Mouse (Mus musculus) left cerebral cortex, postnatal 4 days (tissue): ENCODE measurements around the gene Lhfp. TPM values are rescaled to one million over a fixed set of nuclear protein-coding genes. Genes with fewer than 3 reads are reported as not detected.
A peak's percentile ranks its signal among the peaks of the same experiment; 100 is the strongest.

Source experiments
- DNase-seq: peaks from one replicate; pipeline ENCODE4 v3.0.0-alpha.2; 2022
- intact Hi-C: fragments of 180-260 bp; cut with DNase I; formaldehyde crosslinking; loops from one replicate; pipeline ENCODE4 v1.15.1; 2025
- total RNA-seq, 2 experiments: library from RNA; stranded (reverse); gene quantifications; 2 replicates each; pipeline ENCODE4 v1.2.3; 2021

Lhfp gene
- total RNA-seq, 2 experiments from 2014 or later = 50.3 to 56.9 TPM

DNA sequence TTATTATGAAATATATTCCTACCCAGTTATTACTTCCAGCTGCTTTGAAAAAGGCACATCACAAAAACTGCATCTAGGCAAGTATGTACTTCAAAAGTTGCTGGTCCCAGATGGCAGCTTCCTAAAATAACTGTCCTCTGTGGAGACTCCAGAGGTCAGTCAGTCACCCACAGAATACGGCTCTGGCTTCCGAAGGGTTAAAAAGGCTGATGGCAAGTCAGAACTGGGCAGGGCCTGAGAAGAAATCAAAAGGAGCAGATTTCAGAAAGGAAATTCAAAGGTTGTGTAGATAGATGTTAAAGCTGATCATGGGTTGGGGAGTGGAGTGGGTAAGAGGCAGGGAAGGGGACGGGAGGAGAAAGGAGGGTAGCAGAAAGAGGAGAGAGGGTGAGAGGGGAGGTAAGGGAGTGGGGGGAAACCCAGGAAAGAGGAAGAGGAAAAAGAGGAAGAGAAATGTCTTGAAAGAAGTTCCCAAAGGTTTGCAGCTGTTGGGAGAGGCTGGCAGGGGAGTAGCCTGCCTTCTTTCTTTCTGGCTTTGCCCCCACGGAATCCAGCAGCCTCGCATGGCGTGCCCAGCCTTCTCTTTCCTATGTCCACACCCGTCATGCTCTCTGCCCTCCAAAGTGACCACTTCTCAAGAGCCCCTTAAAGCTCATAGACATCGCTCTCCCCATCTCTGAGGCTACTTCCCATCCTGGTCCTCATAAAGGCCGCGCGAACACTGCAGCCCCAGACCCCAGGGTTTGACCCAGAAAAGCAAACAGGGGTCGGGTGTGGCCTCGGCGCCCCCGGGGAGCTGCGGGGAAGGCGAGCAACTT lies 526 bp upstream of the Lhfp start:
- intact Hi-C loops = loop anchor here (10.0 kb wide), 2 partner anchors 184 to 284 kb away; no protein-coding TSS in a partner anchor
- no peak for DNase-seq

DNA sequence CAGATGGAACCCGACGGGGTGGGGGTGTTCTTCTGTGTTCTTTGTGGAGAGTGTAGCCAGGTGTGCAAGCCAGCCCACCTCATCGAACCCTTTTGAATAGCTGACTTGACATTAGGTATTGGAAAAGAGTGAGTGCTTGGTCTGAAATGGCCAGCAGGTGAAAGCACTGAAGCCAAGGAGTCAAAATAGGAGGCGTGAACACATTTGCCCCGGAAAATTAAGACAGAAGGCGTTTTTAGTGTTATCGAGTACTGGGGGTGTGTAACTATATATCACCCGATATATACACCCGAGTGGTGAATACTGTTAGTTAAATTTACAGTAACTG lies 876 bp downstream of the Lhfp start:
- intact Hi-C loops = loop anchor here (10.0 kb wide), 2 partner anchors 183 to 283 kb away; no protein-coding TSS in a partner anchor

DNA sequence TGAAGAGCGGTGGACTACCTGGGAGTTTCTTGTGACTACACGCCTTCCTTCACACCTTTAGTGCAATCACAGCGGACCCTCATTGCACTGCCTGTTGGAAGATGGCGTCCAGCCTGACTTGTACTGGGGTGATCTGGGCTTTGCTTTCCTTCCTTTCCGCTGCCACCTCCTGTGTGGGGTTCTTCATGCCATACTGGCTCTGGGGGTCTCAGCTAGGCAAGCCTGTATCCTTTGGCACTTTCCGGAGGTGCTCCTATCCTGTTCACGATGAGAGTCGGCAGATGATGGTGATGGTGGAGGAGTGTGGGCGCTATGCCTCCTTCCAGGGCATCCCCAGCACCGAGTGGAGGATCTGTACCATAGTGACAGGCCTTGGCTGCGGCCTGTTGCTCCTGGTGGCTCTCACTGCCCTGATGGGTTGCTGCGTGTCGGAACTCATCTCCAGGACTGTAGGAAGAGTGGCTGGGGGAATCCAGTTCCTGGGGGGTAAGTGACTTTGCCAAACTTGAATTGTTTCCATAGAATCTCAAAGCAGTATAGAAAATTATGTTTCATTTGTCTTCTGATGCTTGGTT lies 2.0 kb downstream of the Lhfp start:
- DNase-seq = no peak
- intact Hi-C loops = loop anchor here (10.0 kb wide), 2 partner anchors 182 to 282 kb away; no protein-coding TSS in a partner anchor

More for the DNA sequence above, 876 bp downstream of the Lhfp start:
- DNase-seq = no peak

DNA sequence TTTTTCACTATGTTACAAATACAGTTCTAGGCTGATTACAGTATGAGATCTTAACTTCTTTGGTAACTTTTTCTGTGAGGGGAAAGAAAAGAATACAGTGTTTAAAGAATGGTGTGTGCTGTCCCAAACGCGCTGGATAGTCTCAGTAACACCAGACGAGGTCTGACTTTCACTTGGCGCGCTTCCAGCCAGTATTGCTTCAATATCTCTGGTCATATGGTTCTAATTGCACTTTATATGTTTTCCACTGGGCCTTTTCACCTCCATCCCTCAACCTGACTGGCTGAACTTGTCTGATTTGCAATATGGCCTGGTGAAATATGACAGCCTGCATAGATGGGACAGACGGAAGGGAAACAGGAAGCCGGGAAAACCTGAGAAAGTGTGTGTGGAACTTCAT lies 2.9 kb downstream of the Lhfp start:
- peak; percentile 9 for DNase-seq
- intact Hi-C loops = loop anchor here (10.0 kb wide), 2 partner anchors 181 to 281 kb away; no protein-coding TSS in a partner anchor

DNA sequence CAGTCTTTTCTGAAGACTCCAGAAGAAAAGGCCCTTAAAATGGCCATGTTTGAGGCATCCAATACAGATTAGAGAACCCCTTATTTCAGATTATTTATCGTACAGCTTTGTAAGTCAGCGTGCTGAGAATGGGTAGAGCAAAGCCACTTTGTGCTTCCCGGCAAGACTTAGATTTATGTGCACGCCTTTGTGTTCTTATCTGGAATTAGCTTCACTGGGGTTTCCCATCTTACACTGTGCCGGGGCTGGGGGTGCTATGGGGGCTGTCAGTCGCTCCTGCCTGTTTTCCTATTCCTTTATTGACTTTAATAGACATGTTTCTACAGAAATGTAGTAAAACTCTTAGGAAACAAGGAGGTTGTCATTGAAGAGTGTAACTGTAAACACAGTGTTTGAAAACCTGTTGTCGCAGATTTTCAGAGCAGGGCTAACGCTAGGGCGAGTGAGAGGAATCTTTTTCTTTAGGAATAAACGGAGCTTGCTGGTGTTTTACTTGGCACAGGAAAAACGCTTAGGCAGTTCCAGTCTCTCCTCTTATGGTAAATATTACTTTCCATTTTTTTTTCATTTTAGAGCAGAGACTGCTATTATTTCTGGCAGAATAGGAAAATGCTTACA lies 3.5 kb downstream of the Lhfp start:
- no peak for DNase-seq
- intact Hi-C loops = loop anchor here (10.0 kb wide), 2 partner anchors 180 to 280 kb away; no protein-coding TSS in a partner anchor

DNA sequence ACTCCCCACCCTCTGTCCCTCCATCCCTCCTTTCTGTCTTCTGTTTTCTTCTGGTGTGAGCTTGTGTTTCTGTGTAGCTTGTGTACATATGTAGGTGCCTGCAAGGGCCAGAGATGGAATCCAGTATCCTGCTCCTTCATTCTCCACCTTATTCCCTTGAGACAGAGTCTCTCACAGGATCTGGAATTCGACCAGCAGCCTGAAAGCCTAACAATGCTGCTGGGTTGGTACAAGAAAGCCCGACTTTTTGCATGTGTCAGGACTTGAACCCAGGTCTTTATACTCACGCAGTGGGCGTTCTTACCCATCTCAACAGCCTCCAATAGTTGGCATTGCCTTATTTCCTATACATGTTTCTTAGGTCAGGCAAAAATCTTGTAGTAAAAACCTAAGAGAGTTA lies 4.4 kb downstream of the Lhfp start:
- DNase-seq = no peak
- intact Hi-C loops = loop anchor here (10.0 kb wide), 2 partner anchors 179 to 279 kb away; no protein-coding TSS in a partner anchor

DNA sequence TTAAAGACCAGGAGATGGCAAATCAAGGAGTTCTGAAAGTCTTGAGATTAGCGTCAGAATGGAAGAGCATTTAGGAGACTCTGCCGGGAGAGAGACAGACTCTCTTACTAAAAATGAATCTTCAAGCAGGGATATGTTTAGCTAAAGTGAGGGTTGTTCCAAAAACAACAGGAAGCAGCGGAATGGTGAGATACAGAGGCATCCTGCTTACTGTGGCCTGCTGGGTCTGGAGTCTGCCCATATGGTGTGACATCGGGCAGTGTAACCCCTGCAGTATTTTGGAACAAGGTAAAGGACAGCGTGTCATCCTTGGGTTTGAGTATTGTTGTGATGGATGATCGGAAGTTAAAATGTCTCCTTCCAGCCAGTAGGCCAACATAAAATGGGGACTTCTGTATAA lies 5.0 kb downstream of the Lhfp start:
- peak; percentile 18 for DNase-seq

DNA sequence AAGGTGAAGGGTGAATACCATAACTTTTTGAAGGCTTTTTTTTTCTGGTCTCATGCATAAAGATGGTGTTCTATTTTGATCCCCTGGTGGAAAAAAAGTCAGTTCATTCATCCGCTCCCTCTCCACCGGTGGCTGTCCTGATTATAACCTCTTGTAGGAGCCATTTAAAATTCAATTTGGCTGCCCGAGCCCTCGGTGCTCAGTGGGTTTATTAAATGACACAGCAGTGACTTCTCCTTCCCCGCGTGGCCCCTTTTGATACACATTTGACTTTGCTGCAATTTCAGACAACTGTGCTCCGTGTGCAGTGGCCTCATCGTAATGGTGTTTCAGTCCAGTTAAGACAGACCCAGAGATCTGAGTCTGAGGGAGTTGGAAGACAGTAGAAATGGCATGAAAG lies 11.1 kb downstream of the Lhfp start:
- intact Hi-C loops = no loop called here
- no peak for DNase-seq

More for the DNA sequence above, 5.0 kb downstream of the Lhfp start:
- intact Hi-C loops = loop anchor here (10.0 kb wide), 2 partner anchors 178 to 278 kb away; no protein-coding TSS in a partner anchor

DNA sequence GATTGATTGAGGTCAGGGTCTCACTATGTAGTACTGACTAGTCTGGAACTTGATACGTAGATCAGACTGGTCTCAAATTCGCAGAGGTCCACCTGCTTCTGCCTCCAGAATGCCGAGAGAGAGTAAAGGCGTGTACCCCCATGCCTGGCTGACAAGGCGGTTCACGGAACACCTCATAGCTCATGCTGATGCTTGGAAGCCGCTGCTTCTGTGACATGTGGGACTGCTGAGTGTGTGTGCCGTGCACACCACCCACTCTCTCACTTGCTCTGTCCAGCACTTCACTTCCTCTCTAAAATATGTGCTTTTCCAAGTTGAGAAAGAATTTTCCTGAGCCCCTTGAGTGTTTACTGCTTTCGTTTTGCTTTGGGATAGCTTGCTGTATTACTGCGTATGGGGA lies 15.1 kb downstream of the Lhfp start:
- no peak for DNase-seq
- intact Hi-C loops = no loop called here

DNA sequence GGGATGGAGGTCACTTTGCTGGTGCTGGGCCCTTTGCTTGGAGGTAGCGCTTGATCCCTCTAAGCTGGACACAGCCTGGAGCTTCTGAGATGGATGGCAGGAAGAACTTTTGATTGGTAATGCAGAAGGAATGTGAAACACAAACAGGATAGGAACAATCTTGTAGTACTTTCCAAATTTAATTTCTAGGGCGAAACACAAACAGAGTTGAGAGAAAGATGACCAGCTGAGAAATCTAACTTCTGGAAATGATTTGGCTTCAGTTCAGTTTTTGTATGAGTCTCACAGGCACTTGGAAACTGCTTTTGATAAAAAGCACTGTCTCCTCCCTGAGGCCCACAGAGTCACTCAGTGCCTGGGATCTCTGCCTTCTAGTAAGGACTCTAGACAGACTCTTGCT lies 18.6 kb downstream of the Lhfp start:
- no peak for DNase-seq
- intact Hi-C loops = no loop called here

DNA sequence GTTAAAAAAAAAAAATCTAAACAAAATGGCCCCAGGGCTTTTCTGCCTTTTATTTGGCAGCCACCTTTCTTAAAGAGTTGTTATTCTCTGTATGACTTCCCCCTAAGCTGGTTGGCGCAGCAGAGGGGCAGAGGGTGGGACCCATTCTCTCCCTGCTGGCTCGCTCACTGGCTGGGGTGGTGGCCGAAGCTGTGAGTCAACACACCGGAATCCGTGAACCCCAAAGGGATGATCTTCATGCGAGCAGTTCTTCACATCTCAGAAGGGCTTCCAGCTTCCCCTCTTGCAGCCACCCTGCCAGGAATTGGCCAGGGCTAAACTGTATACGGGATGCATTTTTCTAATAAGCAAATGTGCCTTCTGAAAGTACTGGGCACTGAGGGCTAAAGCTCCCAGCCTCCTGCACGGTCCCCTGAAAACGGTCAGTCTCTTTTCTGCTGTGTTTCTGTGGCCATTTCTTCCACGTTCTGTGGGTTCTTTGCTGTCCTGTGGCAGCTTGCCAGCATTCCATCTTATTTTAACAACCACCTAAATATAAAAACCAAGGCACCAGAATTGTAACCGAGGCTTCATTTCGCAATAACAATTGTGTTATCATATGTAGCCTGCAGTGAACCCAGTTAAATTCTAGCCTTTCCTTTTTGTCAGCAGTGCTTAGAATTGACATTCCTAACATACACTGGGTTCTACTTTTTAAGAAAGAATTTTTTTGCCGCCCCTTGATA lies 22.3 kb downstream of the Lhfp start:
- no peak for DNase-seq
- intact Hi-C loops = no loop called here

DNA sequence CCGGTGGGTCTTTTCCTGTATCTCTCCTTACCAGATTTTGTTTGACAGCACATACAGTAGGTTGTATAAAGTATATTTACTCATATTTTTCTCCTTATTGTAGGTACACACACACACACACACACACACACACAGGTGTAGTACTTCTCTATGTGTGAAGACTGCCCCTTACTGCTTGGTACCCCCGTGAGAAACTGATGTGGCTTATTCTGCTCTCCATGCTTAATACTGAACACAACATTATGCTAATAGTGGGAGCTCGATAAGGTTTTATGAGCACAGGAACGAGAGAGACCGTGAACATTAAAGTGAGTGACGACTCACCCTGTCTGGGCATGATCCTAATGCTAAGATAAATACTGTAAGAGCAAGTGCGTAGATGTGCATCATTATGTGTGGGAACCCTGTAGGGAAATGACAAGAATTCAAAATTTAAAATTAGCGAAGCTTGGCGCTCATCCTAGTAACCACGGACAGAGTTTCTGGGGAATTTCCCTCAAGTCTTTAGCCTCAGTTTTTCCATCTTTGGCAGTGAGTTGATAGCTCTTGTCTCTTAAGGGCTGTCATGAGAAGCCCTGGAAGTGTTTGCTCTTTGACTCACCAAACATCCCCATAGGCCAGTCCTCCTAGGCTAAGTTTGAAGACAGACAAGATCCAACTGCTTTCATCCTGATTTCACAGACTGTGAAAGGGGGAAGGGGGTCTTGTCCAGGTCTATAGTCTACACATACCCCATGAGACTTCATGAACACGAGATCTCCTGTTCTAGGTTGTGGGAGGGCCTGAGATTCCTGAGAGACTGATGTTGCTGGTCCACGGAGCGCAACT lies 24.2 kb downstream of the Lhfp start:
- intact Hi-C loops = no loop called here
- DNase-seq = no peak

DNA sequence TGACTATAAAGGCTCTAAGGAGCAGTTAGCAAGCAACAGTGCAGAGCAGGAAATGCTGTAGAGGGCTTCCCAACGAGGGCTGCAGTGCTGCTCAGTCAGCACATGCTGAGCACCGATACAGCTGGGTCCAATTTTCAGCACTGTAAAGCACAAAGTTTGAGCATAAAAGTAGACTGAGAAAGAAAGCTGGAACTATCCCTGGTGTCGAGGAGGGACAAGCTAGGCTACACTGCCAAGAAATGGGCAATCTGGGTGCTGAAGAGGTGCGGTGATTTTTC lies 24.7 kb downstream of the Lhfp start:
- DNase-seq = no peak
- intact Hi-C loops = no loop called here

DNA sequence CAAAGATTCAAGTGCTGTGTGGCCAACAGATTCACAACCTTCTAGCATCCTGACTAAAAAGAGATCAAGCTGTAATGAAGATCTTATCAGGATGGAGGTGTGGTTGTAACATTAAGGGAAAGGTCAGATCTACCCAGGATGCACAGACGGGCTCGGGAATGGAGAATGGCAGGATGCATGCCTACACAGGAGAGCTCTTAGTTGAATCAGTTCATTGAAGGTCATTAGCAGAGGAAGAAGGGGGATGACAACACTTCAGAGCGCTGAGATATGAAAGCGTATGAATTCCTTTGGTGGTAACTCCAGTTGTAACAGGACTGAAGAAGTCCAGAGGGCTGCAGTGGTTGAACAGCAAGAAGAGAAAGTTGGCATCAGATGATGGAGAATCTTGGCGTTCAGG lies 27.1 kb downstream of the Lhfp start:
- no peak for DNase-seq
- intact Hi-C loops = no loop called here

DNA sequence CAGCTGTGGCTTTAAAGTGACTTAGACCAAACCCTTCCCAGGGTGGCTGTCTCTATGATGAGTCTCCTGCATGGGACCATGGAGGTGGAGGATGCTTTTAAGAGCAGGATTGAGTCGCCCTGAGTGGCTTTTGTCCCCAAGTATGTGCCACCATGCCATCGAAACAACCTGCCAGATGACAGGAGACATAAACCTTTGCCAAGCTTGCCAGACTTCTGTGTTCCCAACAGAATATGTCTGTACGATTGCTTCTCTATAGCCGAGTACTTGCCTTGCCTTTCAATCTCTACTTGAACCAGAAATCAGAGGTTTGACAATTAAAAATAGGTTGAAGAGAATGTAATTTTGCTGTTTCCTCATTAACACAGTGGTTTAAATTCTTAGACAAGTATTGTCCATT lies 32.9 kb downstream of the Lhfp start:
- intact Hi-C loops = no loop called here
- DNase-seq = no peak

DNA sequence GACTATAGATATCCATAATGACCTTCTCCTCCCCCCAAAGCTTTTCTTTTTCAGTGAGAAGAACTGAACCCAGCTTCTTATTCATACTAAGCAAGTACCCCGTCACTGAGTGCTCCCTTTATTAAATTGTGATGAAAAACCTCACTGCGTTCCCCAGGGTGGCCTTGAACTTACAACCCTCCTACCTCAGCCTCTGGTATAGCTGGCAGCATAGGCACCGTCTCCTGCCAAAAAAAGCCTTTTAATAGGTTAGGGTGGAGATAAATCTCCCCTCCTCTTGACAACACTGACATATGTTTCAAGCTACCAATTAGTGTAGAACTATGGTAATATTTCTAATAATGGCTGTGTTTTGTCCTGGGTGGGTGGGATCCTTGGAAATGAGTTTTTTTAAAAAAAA lies 33.4 kb downstream of the Lhfp start:
- no peak for DNase-seq
- intact Hi-C loops = no loop called here

DNA sequence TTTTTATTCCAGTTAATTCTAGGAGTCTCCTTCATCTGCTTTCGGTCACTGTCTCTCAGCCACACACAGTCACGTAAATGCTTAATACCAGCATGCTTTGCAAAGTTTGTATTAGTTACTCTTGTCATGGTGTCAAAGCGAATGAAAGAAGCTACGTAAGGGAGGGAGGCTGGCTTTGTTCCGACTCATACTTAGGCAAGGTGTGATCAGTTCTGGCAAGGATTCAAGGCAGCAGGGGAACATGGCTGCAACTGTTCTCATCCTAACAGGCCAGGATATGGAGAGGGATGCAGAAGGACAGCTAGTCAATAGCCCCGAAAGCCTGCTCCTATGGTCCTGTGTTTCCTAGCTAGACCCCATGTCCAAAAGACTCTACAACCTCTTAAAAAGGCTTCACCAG lies 39.0 kb downstream of the Lhfp start:
- DNase-seq = no peak
- intact Hi-C loops = no loop called here

DNA sequence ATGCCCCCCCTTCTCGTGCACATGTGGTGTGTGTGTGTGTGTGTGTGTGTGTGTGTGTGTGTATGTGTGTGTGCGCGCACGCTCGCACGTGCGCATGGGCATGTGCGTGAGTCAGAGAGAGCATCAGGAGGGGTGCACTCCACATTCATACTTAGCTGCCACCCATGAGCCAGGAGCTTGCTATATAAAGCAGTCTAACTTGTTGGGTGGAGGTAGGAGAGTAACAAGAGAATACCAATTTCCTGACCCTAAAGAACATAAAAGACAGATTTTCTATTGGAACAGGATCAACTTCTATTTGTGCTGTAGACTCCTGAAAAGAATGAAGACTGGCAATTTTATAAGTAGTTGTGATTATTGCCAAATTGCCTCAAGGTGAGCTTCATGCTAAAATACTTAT lies 39.4 kb downstream of the Lhfp start:
- intact Hi-C loops = no loop called here
- DNase-seq = no peak

DNA sequence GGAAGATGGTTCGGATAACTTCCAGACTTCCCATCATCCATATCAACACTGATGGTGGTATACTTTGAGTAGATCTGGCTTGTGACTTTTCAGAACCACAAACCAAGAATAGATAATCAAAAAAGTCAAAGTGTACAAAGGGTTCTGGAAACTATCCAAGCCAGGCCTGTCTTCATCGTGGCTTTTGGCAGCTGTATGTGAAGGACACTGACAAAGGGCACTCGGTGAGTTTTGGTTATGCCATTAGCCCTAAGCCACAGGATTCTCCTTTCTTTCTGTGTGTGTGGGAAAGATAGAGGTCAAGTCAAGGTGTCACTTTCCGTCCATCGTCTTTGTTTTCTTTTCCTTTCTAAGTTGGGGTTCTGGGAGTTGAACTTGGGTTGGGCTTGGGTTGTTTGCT lies 42.4 kb downstream of the Lhfp start:
- no peak for DNase-seq
- intact Hi-C loops = no loop called here

DNA sequence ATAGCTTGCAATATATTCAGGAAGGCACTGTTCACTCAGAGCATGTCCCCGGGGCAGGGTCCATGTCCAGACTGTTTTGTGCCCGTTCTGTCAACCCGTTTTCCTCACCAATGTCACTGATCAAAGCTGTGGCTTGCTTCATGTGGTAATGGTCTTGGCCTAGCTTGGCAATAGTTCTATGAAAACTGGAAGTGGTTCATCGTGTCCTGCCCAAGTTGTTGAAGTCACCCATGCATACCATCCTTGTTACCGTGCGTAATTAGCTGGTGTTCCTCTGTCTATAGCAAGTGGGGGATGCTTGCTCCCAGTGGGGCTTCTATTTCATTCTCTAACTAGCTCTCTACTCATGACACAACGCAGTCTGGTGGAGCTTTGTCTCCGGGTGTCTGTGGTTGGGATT lies 43.5 kb downstream of the Lhfp start:
- DNase-seq = no peak
- intact Hi-C loops = no loop called here
